Mouse (Mus musculus) limb, embryonic 14.5 days (tissue): Measurements from ENCODE around the gene Gm20518. TPM values are rescaled to one million over a fixed set of nuclear protein-coding genes. Genes with fewer than 3 reads are reported as not detected.

Source experiments
- ATAC-seq: fragments of 200-750 bp; cut with Nextera tagmentation; 2 replicates; pipeline ENCODE4 v1.8.0; 2017; ENCODE audit warnings: low read depth, moderate number of reproducible peaks, moderate TSS enrichment; ENCODE audit not compliant: low FRiP score
- DNase-seq: peaks from one replicate; pipeline ENCODE4 v3.0.0-alpha.2; 2015; ENCODE audit warnings: low spot score
- H3K27ac ChIP-seq: fragments of 300-500 bp; sonication (generic); replicated peaks from 2 replicates; pipeline ENCODE4 v1.5.1; 2014; ENCODE audit warnings: low read depth, mild to moderate bottlenecking, low read length, moderate library complexity, mixed read lengths
- H3K27me3 ChIP-seq: fragments of 300-500 bp; sonication (generic); 2 replicates; pipeline ENCODE4 v1.6.1; 2014; ENCODE audit warnings: low read length, mixed read lengths; ENCODE audit not compliant: control insufficient read depth, insufficient read depth
- H3K36me3 ChIP-seq: fragments of 300-500 bp; sonication (generic); 2 replicates; pipeline ENCODE4 v1.6.1; 2014; ENCODE audit warnings: mild to moderate bottlenecking, low read length, moderate library complexity, mixed read lengths; ENCODE audit not compliant: control insufficient read depth, insufficient read depth
- H3K4me1 ChIP-seq: fragments of 300-500 bp; sonication (generic); 2 replicates; pipeline ENCODE4 v1.6.1; 2014; ENCODE audit warnings: antibody characterized with exemption, low read length, mixed read lengths; ENCODE audit not compliant: control insufficient read depth, insufficient read depth
- H3K4me2 ChIP-seq: fragments of 300-500 bp; sonication (generic); replicated peaks from 2 replicates; pipeline ENCODE4 v1.6.1; 2014; ENCODE audit warnings: low read depth, mild to moderate bottlenecking, low read length, moderate library complexity; ENCODE audit not compliant: severe bottlenecking
- H3K4me3 ChIP-seq: fragments of 300-500 bp; sonication (generic); replicated peaks from 2 replicates; pipeline ENCODE4 v1.5.1; 2014; ENCODE audit warnings: low read length
- H3K9ac ChIP-seq: fragments of 300-500 bp; sonication (generic); 2 replicates; pipeline ENCODE4 v1.6.1; 2014; ENCODE audit warnings: mild to moderate bottlenecking, low read depth, low read length, moderate library complexity; ENCODE audit not compliant: severe bottlenecking
- H3K9me3 ChIP-seq: fragments of 300-500 bp; sonication (generic); 2 replicates; pipeline ENCODE4 v1.6.1; 2016; ENCODE audit warnings: low read length; ENCODE audit not compliant: control insufficient read depth
- POLR2A ChIP-seq: fragments of 200-500 bp; IDR thresholded peaks from 2 replicates; pipeline ENCODE4 v1.8.0; 2012; ENCODE audit warnings: inconsistent platforms, mild to moderate bottlenecking, moderate library complexity, borderline replicate concordance; ENCODE audit not compliant: insufficient read depth, insufficient read length; ENCODE audit errors: extremely low read depth
- WGBS: fragments of 180-500 bp; shearing (Covaris S2); extraction: QIAGEN DNeasy Blood & Tissue Kit; methylation state at CpG from one replicate; pipeline ENCODE4 v1.1.7; 2014; 5-methylcytosine and 5-hydroxymethylcytosine counted together
- polyA plus RNA-seq, 2 experiments: library from polyadenylated mRNA; depleted of rRNA in 1 of 2; stranded (reverse) in 1 of 2; unstranded in 1 of 2; fragments of >200 nt; fragmentation: Nextera tagmentation in 1 of 2; extraction: Ambion mirVana in 1 of 2; gene quantifications; 2 replicates each; pipeline versions ENCODE4 v1.2.1 to v1.2.3; 2012 to 2014

The Gm20518 gene
- polyA plus RNA-seq, 2 experiments = 0.22 to 2.1 TPM

DNA sequence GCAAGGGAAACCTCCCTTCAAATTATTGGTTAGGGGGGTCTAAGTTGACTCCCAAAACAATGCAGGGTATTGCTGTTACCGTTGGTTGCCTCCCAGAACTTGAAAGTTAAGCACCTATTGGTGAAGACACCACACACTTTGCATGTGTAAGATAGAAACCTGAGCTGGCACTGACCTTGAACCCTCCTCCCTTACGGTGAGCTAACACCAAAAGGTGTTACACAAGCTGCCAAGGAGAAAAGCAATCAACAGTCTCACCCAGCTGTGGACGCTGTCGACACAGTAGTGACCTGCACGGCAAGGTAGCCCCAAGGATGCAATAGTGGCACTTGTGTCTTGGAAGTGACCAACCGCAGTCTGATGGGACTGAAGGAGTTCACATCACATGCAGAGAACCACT, 7.4 kb downstream of the Gm20518 start:
- H3K9ac ChIP-seq = no peak overlapping the region
- no peak overlapping the region for H3K4me3 ChIP-seq
- H3K36me3 ChIP-seq = peaks cover 17% of the 10 kb centered on the region; the same call in 1 of the 2 replicates
- no peak for ATAC-seq
- DNase-seq = no peak
- no peaks in the 10 kb centered on the region for H3K27me3 ChIP-seq
- H3K27ac ChIP-seq = no peak overlapping the region
- no peak for TF ChIP-seq POLR2A
- H3K4me1 ChIP-seq = no peaks in the 10 kb centered on the region
- WGBS = 75% methylated on average over 6 of the region's 6 CpGs
- H3K9me3 ChIP-seq = no peaks in the 10 kb centered on the region
- H3K4me2 ChIP-seq = no peak overlapping the region

DNA sequence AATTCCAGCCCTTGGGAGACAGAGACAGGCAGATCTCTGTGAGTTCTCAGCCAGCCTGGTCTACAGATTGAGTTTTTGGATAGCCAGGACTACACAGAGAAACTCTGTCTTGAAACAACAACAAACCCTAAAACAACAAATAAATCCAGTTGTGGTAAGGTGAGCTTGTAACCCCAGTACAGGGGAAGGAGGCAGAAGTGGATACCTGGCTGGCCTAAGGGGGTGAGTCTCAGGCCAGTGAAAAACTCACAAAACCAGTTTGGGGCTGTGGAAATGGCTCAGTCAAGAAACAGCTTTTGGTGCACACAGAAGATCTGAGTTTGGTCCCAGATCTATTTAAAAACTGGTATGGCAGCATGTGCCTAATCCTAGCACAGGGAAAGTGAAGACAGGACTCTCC, 9.3 kb downstream of the Gm20518 start:
- Histone ChIP-seq H3K4me2 (no peak overlapping the region), H3K9ac (no peak overlapping the region), H3K9me3 (no peaks in the 10 kb centered on the region), H3K27me3 (no peaks in the 10 kb centered on the region), H3K27ac (no peak overlapping the region), H3K4me3 (no peak overlapping the region), H3K36me3 (peaks cover 21% of the 10 kb centered on the region; the same call in 1 of the 2 replicates), H3K4me1 (no peaks in the 10 kb centered on the region)
- DNase-seq (no peak), ATAC-seq (no peak)
- no peak for TF ChIP-seq POLR2A

DNA sequence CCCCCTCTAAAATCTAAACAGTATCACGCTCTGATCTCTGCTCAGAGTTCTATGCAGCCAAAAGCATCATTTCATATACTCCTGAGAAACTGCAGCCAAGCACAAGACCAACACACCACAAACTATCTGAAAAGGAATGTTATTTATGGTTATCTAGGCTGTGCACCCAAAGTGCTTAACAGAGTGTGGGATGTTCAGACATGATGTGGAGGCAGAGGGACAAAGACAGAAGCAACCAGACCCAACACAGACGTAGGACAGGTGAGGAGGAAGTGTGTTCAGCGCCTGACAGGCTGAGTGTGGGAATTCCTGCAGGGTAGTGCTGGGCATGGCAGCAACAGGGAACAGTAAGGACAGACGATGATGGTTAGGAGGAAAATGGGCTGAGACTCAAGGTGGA, 11.9 kb downstream of the Gm20518 start:
- H3K27me3 ChIP-seq = no peaks in the 10 kb centered on the region
- H3K4me1 ChIP-seq = no peaks in the 10 kb centered on the region
- DNase-seq (no peak), ATAC-seq (no peak)
- peaks cover 20% of the 10 kb centered on the region; the same call in 1 of the 2 replicates for H3K36me3 ChIP-seq
- H3K4me2 ChIP-seq = no peak overlapping the region
- no peak overlapping the region for H3K9ac ChIP-seq
- no peaks in the 10 kb centered on the region for H3K9me3 ChIP-seq
- 92% methylated on average over 4 of the region's 4 CpGs for WGBS
- H3K27ac ChIP-seq = no peak overlapping the region
- TF ChIP-seq POLR2A = no peak
- no peak overlapping the region for H3K4me3 ChIP-seq

DNA sequence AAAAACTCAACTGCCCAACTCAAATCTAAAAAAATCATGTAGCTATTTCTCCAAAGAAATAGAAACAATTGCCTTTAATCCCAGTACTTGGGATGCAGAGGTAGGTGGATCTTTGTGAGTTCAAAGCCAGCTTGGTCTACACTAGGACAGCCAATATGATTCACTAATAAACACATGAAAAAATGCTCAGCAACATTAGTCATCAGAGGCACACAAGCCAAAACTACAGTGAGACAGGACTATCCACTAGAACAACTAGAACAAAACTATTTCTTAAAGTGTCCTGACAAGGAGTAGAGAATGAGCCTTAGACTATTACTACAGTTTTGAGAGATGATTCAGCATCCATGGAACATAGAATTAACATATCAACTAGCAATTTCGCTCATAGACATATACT, 15.4 kb downstream of the Gm20518 start:
- H3K9me3 ChIP-seq = no peaks in the 10 kb centered on the region
- H3K27ac ChIP-seq = no peak overlapping the region
- 95% methylated on average over 1 of the region's 1 CpGs for WGBS
- no peak overlapping the region for H3K9ac ChIP-seq
- no peak overlapping the region for H3K4me3 ChIP-seq
- ATAC-seq (no peak), DNase-seq (no peak)
- H3K4me2 ChIP-seq = no peak overlapping the region
- H3K4me1 ChIP-seq = no peaks in the 10 kb centered on the region
- no peaks in the 10 kb centered on the region for H3K27me3 ChIP-seq
- peaks cover 23% of the 10 kb centered on the region for H3K36me3 ChIP-seq
- no peak for TF ChIP-seq POLR2A

DNA sequence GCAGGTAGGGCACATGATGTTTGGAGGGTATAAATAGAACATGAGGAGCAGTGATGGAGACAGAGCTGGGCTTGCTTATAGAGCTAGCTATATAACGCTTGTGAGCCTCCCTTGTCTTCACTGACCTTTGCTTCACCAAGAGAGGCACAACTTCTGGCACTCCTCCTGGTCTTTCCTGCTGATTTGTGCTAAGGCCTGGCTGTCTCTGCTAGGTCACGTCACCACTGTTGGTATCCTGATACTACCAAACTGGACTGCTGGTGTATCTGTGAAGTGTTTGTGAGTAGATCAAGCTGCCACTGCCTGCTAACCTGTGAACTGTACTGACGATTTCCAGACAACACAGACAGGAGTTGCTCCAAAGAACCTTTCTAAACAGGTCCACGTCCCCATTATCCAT, 16.3 kb downstream of the Gm20518 start:
- peaks cover 33% of the 10 kb centered on the region for H3K36me3 ChIP-seq
- no peaks in the 10 kb centered on the region for H3K9me3 ChIP-seq
- H3K4me2 ChIP-seq = no peak overlapping the region
- no peak for TF ChIP-seq POLR2A
- DNase-seq = no peak
- ATAC-seq = no peak
- no peak overlapping the region for H3K9ac ChIP-seq
- H3K27me3 ChIP-seq = no peaks in the 10 kb centered on the region
- H3K4me1 ChIP-seq = no peaks in the 10 kb centered on the region
- no peak overlapping the region for H3K27ac ChIP-seq
- 72% methylated on average over 4 of the region's 4 CpGs for WGBS
- no peak overlapping the region for H3K4me3 ChIP-seq

DNA sequence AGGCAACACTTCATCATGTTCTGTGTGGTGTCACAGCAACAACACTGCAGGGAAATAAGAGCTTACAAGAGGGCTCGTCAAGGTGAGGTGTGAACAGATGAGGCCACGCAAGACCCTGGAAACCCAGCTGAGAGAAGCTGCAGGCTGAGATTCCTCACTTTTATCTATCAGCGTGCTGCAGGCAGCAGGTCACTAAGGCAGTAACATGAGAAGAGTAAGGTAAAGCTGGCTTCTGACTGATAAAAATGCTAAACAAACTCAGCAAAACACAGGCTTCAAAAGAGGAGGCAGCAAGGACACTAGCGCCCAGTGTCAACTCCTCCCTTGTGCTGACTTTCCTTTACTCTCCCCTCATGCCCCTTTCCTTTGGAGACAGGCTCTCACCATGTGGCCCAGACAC, 18.5 kb downstream of the Gm20518 start:
- Histone ChIP-seq H3K4me1 (no peaks in the 10 kb centered on the region), H3K36me3 (peaks cover 44% of the 10 kb centered on the region), H3K9ac (no peak overlapping the region), H3K9me3 (no peaks in the 10 kb centered on the region), H3K27ac (no peak overlapping the region), H3K27me3 (no peaks in the 10 kb centered on the region), H3K4me2 (no peak overlapping the region), H3K4me3 (no peak overlapping the region)
- ATAC-seq (no peak), DNase-seq (no peak)
- 47% methylated on average over 4 of the region's 4 CpGs for WGBS
- no peak for TF ChIP-seq POLR2A
